Mouse (Mus musculus): ENCODE data around the gene Cradd.

Cradd gene

GRCm38 (mm10) chr10:95332596-95332995 is 8.7 kb upstream of the Cradd start:
- no peak for DNase-seq

- peak; percentile 62 to 71 for DNase-seq
Observed at GRCm38 (mm10) chr10:95330375-95331363, 6.7 kb upstream of the Cradd start.

- no peak for DNase-seq
Observed at GRCm38 (mm10) chr10:95329884-95330283, 6.0 kb upstream of the Cradd start.

GRCm38 (mm10) chr10:95324278-95324631 is 322 bp upstream of the Cradd start:
- DNase-seq, result no peak

GRCm38 (mm10) chr10:95322076-95323070 is 1.6 kb downstream of the Cradd start:
- DNase-seq, result peak; percentile 28 to 39

GRCm38 (mm10) chr10:95319001-95319400 is 4.9 kb downstream of the Cradd start:
- no peak for DNase-seq

GRCm38 (mm10) chr10:95318392-95318708 is 5.6 kb downstream of the Cradd start:
- no peak for DNase-seq

GRCm38 (mm10) chr10:95317581-95318391 is 6.1 kb downstream of the Cradd start:
- DNase-seq, result no peak

- DNase-seq, result no peak
Observed at GRCm38 (mm10) chr10:95317091-95317490, 6.8 kb downstream of the Cradd start.

GRCm38 (mm10) chr10:95316675-95317074 is 7.3 kb downstream of the Cradd start:
- no peak for DNase-seq

- DNase-seq, result peak; percentile 46 to 61
Observed at GRCm38 (mm10) chr10:95315801-95316474, 8.0 kb downstream of the Cradd start.

- no peak for DNase-seq
Observed at GRCm38 (mm10) chr10:95315321-95315720, 8.6 kb downstream of the Cradd start.

- no peak for DNase-seq
Observed at GRCm38 (mm10) chr10:95314019-95314418, 9.9 kb downstream of the Cradd start.

GRCm38 (mm10) chr10:95313524-95313923 is 10.4 kb downstream of the Cradd start:
- no peak for DNase-seq

- peak; percentile 34 to 51 for DNase-seq
Observed at GRCm38 (mm10) chr10:95310688-95311441, 13.1 kb downstream of the Cradd start.

- DNase-seq, result no peak
Observed at GRCm38 (mm10) chr10:95309412-95310322, 14.3 kb downstream of the Cradd start.

- no peak for DNase-seq
Observed at GRCm38 (mm10) chr10:95308991-95309390, 14.9 kb downstream of the Cradd start.

- no peak for DNase-seq
Observed at GRCm38 (mm10) chr10:95307916-95308315, 16.0 kb downstream of the Cradd start.

- peak; percentile 41 to 55 for DNase-seq
Observed at GRCm38 (mm10) chr10:95306824-95307552, 16.9 kb downstream of the Cradd start.

All from kidney, postnatal 4 days (tissue).